Mouse (Mus musculus) kidney, postnatal 4 days (tissue): ENCODE data around the gene Babam2.
"Not testable (repeated sequence)": the region's sequence is repeated elsewhere in the genome, so short reads cannot be mapped to it uniquely, and the experiment has no call there.

Source experiments
- DNase-seq, 2 experiments: peaks; one replicate each; pipeline ENCODE4 v3.0.0; 2021; ENCODE audit warnings: mixed read lengths in 2 of 2

Babam2 gene

GRCm38 (mm10) chr5:31787622-31788021 is 90.1 kb downstream of the Babam2 start:
- DNase-seq, result no peak

GRCm38 (mm10) chr5:31792338-31792737 is 94.9 kb downstream of the Babam2 start:
- no peak for DNase-seq

GRCm38 (mm10) chr5:31792863-31793262 is 95.4 kb downstream of the Babam2 start:
- DNase-seq, result no peak

- no peak for DNase-seq
These were observed 97.9 kb downstream of the Babam2 start for GRCm38 (mm10) chr5:31795414-31795813.

DNA sequence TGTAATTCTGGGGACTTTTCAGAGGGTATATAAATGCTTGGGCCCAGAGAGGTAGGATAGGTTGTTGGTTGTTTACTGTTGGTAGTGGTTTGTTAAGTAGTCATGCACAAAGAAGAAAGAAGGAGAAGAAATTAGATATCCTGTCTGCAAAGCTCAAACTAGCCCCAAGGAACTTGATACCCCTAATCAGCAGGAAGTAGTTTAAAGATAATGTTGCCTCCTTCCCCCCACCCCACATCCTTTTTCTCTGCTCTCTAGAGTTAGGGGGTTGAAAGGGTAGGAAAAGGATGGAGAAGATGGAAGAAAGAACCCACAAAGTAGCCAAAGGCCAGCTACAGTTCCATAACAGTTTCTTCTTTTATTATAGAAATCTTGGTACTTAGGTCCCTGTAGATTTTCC is 99.5 kb downstream of the Babam2 start:
- DNase-seq, result no peak

- not testable (repeated sequence) for DNase-seq
These were observed 106.7 kb downstream of the Babam2 start for GRCm38 (mm10) chr5:31804211-31804610.

- no peak for DNase-seq
These were observed 107.3 kb downstream of the Babam2 start for GRCm38 (mm10) chr5:31804751-31805150.

DNA sequence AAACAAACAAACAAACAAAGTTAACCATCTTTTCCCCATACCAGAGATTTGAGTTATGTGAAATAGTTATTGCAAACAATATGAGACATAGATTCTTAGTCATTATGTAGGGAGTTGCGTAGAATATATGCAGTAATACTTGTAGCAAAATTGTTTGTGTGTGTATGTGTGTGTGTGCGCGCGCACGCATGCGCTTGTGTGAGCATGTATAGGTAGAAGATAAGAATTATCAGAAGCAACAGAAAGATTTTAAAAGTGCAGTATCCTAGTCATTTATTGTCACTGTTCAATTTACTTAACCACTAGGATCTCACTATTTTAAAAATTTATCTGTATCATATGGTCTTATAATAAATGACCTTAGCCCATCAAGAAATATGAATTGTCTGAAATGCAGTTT is 109.8 kb downstream of the Babam2 start:
- DNase-seq, result no peak

DNA sequence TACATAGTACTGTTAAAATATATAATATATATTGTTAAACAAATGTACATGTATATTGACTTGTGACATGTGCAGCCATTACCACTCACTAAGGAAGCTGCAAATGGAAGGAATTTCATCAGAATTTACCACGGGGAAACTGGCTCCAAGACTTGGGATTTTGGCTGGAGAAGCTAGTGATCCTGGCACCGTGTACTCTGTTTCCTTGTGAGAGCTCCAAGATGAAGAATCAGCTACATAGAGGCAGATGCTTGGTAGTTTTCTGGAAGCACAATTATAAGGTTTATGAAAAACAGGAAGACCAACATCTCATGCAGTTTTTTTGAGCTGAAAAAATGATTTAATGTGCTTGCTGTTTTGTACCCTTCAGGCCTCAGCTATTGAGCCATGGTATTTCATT is 110.8 kb downstream of the Babam2 start:
- DNase-seq, result no peak

GRCm38 (mm10) chr5:31810796-31811662 is 113.5 kb downstream of the Babam2 start:
- peak; percentile 81 to 86 for DNase-seq

- no peak for DNase-seq
These were observed 114.1 kb downstream of the Babam2 start for GRCm38 (mm10) chr5:31811663-31812001.

DNA sequence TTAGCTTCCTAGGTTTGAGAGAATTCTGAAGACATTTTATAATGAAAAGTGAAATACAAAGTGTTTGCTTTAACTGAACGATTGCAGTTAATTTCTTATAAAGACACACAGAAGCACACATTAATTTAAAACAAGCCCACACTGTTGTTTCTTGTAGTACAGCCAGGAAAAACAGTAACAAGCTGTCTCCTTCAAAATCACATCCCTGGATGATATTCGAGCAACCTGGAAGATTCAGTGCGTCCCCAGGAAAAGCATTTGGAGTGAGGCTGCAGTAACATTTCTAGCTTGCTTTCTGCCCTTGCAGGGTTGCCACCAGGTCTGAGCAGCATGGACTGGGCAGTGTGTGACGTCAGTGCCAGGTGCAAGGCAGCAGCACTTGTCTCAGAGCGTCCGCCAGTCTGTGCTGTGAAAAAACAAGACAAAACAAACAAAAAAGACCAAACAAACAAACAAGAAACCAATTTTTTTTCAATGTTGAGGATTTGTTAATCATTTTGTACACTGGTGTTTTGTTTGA is 115.7 kb downstream of the Babam2 start:
- DNase-seq, result peak in 1 of 2 experiments; percentile 20

DNA sequence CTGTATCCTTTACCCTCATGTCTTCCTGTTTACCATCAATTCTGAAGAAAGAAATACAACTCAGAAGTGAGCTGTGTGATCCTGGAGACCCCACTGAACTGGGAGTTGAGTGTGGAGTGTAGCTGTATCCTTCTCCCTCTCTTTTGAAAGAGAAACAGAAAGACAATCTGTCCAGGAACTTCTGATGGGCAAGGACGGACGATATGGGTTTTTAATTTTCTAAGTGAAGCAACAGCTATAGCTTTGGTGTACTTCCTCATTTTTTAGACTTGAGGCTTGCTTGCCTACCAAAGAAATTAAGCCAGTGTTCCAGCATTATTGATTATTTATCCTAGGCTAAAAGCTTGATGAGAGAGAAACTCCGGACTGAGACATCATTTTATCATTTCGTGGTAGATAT is 116.6 kb downstream of the Babam2 start:
- DNase-seq, result no peak

- DNase-seq, result peak; percentile 55 to 67
These were observed 117.6 kb downstream of the Babam2 start for GRCm38 (mm10) chr5:31815129-31815528.

DNA sequence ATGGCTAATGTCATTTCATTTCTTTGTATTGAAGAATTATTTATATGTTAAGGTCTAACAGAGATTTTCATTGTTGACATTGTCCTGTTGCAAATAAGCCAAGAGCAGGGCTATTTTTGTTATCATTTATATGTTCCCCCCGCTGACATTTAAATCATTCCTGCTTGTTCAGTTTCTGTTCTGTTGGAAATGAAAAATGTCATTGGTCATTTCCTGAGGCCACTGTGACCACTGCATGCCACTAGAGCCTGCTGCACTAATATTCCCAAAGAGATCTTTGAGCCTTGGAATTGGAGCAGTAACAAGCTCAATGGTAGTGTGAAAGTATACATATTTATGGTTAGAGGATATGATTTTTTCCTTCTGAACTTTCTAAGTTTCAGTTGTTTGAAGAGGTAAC is 118.6 kb downstream of the Babam2 start:
- no peak for DNase-seq

DNA sequence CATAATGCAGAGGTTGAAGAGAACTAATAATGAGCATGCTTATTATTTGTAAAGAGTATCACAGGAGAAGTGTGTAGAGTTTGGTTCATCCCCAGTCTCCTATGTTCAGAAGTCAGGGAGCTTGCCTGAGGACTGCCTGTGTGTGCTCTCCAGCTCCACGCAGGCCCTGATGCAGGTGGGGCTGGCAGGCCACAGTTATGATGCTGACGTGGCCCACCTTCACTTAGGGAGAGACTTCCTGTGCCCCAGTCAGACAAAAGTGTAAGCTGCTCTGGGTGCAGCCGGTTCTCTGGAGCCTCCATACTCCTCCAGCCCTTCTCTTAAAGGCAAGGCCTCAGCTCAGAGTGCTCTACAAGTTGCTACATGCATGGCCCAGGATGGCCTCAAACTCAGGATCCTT is 123.3 kb downstream of the Babam2 start:
- no peak for DNase-seq

DNA sequence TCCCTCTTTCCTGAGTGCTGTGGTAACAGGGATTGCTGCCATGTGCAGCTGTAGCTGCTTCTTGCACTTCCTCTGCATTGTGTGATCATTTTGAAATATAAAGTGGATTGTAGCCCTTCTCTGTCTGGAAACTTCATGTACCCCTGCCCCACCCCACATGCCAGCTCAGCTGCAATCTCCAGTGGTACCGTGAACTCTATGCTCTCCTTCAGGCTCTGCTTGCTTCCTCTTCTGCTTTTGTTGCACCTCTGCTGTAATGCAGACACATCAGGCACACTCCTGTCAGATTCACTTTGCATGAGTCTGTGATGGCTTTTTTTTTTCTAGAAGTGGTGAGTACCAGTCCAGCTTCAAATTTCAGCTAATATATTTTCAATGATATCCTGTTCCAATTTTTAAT is 123.7 kb downstream of the Babam2 start:
- no peak for DNase-seq

DNA sequence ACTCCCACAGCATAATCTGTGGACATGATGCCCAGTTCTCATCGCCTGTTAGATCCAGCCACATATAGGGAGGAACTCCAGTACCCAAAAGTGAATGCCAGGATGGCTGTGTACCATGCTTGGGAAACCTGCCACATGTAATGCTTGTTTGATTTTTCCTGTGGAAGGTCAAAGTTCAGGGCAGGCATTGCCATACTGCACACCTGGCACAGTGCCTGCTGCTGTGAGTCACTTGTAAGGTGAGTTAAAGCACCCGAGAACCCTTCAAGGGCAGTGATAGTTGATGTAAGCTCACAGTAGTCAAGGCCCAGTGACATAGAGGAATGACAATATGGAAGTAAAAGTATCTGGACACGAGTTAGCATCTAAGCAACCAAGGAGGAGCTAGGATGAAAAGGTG is 126.2 kb downstream of the Babam2 start:
- peak; percentile 22 to 47 for DNase-seq

DNA sequence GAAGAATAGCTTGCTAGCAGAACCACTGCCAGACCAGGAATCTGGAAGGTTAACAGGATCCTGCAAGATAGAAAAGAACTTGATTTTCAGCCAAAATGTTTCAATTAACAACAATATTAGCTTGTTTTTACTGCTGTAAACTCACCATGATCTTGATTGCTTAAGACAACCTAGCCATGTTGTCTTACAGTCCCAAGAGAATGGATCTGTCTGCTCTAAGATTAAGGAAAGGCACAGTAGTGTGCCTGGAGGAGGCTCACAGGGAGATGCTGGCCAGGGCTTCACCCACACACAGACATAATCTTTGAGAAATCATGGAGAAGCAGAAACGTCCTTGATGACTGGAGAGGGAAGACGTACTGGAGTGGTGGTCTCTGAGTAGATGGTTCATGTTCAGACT is 126.6 kb downstream of the Babam2 start:
- DNase-seq, result no peak

GRCm38 (mm10) chr5:31827304-31827703 is 129.8 kb downstream of the Babam2 start:
- DNase-seq, result no peak

DNA sequence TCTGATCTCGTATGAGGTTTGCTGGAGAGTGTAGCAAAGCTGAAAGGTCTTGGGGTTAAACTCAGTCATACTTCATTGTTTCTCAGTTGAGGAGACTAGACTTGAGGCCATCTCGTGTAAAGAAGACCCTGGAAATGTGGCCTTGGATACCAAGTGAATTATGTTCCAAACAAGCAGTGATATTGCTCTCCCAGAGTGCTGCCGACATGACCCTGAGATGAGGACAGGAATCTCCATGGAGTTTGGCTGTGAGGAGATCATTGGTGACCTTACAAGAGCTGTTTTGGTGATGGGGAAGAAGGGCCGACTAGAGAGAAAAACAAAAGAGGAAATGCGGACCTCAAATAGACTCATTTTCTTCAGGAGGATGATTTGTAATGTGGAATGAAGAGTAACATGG is 130.4 kb downstream of the Babam2 start:
- DNase-seq, result no peak

DNA sequence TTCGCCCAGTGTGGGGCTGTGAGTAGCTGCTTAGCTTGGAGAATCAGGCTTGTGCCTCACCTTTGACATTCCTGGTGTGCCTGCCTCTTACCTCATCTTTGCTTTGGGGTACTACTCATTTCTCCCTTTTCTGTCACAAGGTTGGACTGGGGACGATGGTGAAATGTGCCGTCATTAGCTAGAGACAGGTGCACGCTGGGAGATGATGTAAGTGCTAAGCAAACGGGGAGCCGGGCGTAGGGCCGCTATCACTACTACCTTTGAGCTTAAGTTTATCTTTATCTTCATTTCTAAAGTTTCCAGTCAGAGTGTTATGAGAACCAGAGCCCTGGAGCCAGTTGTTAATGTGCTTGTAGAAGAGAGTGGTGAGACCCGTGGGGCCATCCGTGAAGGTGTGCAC is 131.3 kb downstream of the Babam2 start:
- DNase-seq, result no peak

- no peak for DNase-seq
These were observed 132.1 kb downstream of the Babam2 start for GRCm38 (mm10) chr5:31829588-31829987.

- DNase-seq, result no peak
These were observed 134.1 kb downstream of the Babam2 start for GRCm38 (mm10) chr5:31831587-31831986.

DNA sequence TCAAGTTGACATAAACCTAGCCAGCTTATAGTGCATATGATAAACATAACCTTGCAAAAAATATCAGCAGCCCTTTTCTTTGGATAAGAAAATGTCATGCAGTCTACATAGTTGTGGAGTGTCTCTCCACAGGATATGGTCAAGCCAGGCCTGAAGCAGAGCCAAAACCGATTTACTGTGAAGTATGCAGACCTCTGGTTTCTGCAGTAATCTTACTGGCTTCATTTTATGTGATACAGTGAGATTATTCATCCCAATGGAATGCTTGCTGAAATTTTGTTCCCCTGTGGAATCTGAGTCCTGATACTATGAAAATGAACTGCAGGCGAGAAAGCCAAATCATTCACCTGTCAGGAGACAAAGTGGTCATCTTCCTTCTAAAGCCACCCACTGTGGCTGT is 138.2 kb downstream of the Babam2 start:
- DNase-seq, result no peak
